Mouse (Mus musculus): ENCODE results near the gene Lrguk. TPM values are rescaled to one million over a fixed set of nuclear protein-coding genes. Genes with fewer than 3 reads are reported as not detected.

Gene Lrguk
- 0.11 and 0.19 TPM in 2 replicates for polyA plus RNA-seq (2015; fragmentation: Nextera tagmentation; extraction: Ambion mirVana)

GRCm38 (mm10) chr6:34028933-34029745, at the start of gene Lrguk:
Lrguk (plus strand) TSS chr6:34029448.

GRCm38 (mm10) chr6:34176864-34177247, 147.6 kb downstream of the Lrguk start, which contains the start of gene Slc35b4:
Slc35b4 (minus strand) TSS chr6:34177111.

Other genes starting within 250 kb of the Lrguk start
- gene Slc35b4, start 147.7 kb downstream of the Lrguk start, polyA plus RNA-seq (2015; fragmentation: Nextera tagmentation; extraction: Ambion mirVana): 42.0 and 44.6 TPM in 2 replicates

Data from urinary bladder, postnatal 0 days (tissue).